Mouse (Mus musculus) left cerebral cortex, adult 11 months (tissue): ENCODE measurements around the gene Bpifb5.
"Not testable (repeated sequence)": the region's sequence is repeated elsewhere in the genome, so short reads cannot be mapped to it uniquely, and the experiment has no call there.

Source experiments
- DNase-seq: peaks from one replicate; pipeline ENCODE4 v3.0.0; 2022; ENCODE audit warnings: low spot score

Gene Bpifb5

DNA sequence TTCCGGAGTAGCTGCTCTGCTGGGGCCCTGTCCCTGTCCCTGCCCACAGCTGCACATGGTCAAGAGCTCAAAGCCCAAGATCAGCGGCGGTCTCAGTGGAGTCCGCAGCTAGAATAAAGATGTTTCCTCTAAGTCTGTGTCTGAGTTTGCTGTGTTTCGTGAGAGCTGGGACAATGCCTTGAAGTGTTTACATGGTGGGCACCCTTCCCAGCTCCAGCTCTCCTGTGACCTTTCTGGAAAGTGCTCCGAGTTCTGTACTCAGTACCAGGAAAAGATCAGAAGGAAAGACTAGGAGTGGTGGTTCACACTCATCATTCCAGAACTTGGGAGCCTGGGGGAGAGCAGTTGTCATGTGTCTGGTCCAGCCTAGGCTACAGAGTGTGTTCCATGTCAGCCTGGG is 17.2 kb downstream of the Bpifb5 start:
- DNase-seq: no peak

DNA sequence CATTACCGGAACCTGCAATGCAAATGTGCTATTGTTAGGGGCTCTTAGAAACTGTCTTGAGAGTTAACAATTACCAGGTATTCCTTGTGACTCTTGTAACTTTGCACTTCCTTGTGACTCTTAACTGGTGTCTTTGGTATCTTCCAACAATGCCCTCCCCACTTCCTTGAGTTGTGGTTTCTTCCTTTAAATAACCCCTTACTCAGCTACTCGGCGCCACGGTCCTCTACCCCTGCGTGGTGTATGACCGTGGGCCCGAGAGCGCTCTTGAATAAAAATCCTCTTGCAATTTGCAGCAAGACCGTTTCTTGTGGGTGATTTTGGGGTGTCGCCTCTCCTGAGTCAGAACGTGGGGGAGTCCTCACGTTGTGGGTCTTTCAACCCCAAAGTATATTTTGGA is 19.2 kb downstream of the Bpifb5 start:
- DNase-seq: not testable (repeated sequence)

DNA sequence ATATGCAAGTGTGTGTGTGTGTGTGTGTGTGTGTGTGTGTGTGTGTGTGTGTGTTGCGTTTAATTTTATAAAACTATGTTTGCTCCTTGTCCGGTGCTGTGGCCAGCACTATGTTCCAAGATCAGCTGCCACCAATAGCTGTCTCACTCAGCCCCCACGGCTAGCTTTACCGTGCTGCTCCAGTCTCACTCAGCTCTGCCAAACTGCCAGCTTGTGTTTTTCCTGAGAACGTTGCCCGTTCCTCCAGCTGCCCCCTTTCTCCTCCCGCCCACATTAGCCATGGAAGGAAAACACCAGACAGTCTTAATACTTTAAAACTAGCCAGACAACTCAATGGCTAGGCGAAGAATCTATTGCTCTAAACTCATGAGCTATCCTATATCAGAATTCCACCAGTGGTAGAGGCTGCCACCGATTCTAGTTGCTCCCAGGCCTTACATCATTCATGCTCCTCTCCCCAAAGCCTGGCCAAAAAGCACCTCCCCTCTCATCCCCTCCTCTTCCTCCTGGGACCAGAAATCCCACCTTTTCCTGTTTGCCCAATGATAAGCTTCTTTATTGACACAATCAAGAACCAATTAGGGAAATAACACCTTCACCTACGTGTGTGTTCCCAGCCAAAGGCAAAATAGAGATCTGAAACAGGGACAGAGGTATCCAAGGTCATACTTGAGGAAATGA is 20.0 kb downstream of the Bpifb5 start:
- peak; percentile 29 for DNase-seq

DNA sequence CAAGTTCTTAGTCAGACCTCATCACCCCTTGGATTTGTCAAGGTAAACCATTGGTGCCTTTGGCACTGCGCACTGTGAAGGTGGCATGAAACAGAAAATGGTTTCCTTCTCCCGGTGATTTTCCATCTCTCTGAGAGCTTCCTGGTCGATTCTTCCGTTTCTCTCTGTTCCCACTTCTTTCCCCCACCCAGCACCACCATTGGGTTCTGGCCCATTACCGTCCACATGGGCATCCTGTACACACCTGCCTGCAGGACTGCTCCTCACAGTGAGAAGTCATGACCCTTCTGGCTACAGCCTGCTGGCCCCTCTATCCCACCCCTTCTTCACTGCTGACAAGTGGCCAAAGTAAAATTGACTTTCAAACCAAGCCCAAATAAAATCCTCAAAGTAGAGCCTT is 21.8 kb downstream of the Bpifb5 start:
- no peak for DNase-seq

DNA sequence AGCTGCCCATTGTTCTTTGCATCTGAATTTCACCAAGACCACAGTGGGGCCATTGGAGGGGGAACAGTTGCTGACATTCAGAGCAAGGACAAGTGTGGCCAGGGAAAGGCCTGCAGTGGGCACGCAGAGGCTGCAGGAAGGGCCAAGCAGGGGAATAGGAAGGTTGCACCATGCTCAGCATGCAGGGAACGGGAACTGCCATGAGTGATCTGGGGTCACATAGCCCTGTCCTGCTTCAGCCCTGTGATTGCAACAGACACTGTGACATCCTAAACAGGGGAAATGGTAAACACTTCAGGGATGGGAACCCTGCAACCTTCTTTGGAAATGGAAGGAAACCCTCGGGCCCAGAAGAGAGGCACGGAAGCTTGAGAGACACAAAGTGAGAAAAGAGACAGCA is 31.7 kb downstream of the Bpifb5 start:
- not testable (repeated sequence) for DNase-seq

DNA sequence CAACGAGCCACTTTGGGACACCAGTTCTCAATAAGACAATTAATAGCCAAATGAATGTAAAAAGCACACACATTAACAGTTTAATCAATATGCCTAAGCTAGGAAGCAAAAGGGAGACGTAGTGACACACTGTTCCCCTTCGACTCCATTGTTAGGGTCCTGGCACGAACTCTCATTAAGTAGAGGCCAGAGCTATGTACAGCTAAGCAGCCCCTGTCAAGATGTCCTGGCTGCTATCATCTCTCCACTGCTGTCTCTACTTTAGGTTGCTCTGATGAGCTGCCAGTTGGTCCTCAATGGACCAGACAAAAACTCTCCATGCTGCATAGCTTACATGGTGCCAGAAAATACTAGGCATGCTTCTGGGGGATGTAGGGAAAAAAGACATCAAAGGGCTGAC is 32.2 kb downstream of the Bpifb5 start:
- no peak for DNase-seq

DNA sequence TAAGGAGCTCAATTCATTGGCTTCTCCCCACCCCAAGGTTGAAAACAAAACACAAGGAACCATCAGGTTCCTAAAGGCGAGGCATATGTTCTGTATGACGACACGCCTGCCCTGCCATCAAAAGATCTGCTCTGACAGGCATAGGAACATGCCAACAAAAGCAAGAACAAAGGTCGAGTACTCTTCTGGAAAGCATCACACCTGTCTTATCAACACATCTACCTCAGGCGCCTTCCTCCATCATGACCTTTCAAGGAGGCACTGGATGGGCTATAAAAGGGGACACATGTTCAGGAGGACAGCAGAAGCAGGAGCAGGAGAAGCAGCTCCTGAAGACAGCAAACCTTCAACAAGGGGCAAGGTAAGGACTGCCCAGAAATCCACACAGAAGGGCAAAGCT is 34.0 kb downstream of the Bpifb5 start, which contains the start of gene Bpifb9a:
Gene Bpifb9a, plus strand, starts transcription at position 301 of the 400 bp plus-strand sequence.
- DNase-seq: not testable (repeated sequence)

DNA sequence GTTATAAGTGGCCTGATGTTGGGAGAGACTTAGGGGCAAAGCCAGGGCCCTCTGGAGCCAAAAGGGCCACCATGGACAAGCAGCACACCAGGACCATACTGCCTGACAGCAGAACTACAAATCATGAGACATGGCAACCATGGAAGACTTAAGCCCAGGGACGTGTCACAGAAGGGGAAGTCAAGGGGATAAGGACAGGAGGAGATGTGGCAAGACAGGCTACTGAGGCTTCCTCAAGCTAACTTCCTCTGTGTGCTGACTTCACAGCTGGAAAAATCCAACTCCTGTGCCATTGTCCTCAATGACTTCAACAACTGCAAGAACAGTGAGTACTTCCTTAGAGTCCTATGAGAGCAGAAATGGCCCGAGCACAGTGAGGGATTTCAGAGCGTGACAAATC is 40.9 kb downstream of the Bpifb5 start:
- DNase-seq: not testable (repeated sequence)
